Mouse (Mus musculus): ENCODE results near the gene Trank1.

The Trank1 gene

DNA sequence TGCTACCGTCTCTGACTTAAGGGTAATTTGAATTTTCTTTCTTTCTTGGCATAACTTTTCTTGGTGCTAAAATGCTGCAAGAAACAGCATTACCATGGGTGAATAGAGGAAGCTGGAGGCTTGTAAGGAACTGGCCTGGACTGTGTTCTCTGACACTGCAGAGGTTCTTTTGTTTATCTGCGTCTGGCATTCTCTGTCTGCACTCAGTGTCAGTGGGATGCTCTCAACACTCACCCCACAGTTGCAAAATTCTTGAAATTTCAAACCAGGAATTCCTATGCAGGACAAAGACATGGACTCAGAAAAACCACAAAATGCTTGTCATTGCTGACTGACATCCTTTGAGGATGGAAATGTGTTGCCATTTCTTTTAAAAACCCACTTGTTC is 117.8 kb downstream of the Trank1 start:
- no peak for DNase-seq

DNA sequence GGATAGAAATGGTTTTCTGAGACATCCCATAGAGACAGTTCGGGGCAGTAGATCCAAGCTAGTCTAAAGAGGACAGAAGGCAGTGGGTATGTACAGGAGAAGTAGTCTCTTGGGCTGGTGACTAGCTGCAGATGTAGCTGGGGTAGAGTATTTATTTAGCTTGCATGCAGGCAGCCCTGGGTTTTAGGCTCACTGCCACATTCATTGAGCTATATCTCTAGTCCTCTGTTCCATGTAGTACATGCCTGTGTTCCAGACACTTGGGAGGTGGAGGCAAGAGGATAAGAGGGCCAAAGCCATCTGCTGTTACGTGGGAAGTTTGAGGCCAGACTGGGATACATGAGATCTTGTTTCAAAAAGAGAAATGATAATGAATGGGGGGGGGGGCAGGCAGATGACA is 123.9 kb downstream of the Trank1 start:
- DNase-seq, result no peak

GRCm38 (mm10) chr9:111438904-111439835 is 127.6 kb downstream of the Trank1 start, which contains the start of gene Dclk3:
Dclk3 (plus strand) TSS chr9:111439081.
- peak; percentile 59 for DNase-seq

- DNase-seq, result no peak
Observed at GRCm38 (mm10) chr9:111439836-111440201, 128.3 kb downstream of the Trank1 start.

DNA sequence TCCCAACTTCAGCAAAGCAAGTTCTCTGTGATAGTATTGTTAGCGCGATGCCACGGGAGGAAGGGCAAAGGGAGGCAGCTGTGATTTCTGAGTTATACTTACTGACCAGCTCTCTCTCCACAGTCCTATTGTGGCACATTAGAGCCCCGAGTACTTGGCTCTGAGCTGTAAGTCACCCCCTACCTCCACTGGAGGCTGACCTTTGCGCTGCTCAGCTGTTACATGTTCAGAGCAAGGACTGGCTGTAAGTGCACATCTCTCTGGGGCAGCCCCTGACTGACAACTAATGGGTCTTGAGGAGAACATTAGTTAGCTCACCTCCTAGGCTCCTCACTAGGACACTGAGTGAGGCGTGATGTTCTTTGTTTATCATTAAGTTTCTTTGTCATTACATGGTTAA is 128.9 kb downstream of the Trank1 start:
- DNase-seq, result no peak

- no peak for DNase-seq
Observed at GRCm38 (mm10) chr9:111441151-111441550, 129.6 kb downstream of the Trank1 start.

Data from embryo, embryonic 11 days (tissue).